ENCODE assay signal across 10 mouse cellular contexts in genomic region chr10:3743826-3744225, GRCm38 (mm10). TPM values are rescaled to one million over a fixed set of nuclear protein-coding genes. Genes with fewer than 3 reads are reported as not detected.
DNase-seq lines count a peak whose midpoint lies in the region; ATAC-seq lines count a peak whose summit lies in the region.
"Had no signal": no experiment of that assay in that cellular context is flagged by ENCODE, and none has a peak within 500 bp of the region (broad histone marks: within the 10 kb centered on the region; RNA-seq: fewer than 3 reads in every experiment).

No protein-coding gene starts in this region.

- ATAC-seq in cerebellum, adult (ENCODE audit: insufficient number of reproducible peaks, low FRiP score, low TSS enrichment): no peak

- peak; percentile 13 for DNase-seq in cerebellum, adult 9-11 months
- DNase-seq in layer of hippocampus, adult 11-12 months (ENCODE audit: low spot score): peak; percentile 46
- no peak for DNase-seq in layer of hippocampus, adult 9-10 months (ENCODE audit: low spot score)
- peak; percentile 75 for DNase-seq in brain, adult 2 months (ENCODE audit: low read depth, low spot score)
- peak; percentile 53 to 65 for DNase-seq in layer of hippocampus, postnatal 10 days (ENCODE audit: low spot score in 2 of 2)
- no peak for DNase-seq in spleen, postnatal 36 days (ENCODE audit: low spot score in 2 of 2)
- DNase-seq: B cell, adult 2 months; spleen, adult 18-20 months; thymus, postnatal 36 days had no signal

RNA-seq across cellular contexts. Expression of gene Plekhg1, which starts 3.7 kb away (rescaled TPM):
- total RNA-seq in layer of hippocampus, postnatal 10 days (2021): 10 to 100 TPM; 28.8 to 29.0 TPM

Comparison
In these comparisons a context has a peak if more than half of its experiments do, and no peak if none do; other contexts are left out.
1. DNase-seq: peak in cerebellum, adult 9-11 months (single experiment), layer of hippocampus, adult 11-12 months (single experiment), brain, adult 2 months (single experiment) and layer of hippocampus, postnatal 10 days (2 of 2); none in layer of hippocampus, adult 9-10 months (single experiment) and spleen, postnatal 36 days (0 of 2).